Comparison of ENCODE assay signal across 8 mouse cellular contexts in the genomic region with DNA sequence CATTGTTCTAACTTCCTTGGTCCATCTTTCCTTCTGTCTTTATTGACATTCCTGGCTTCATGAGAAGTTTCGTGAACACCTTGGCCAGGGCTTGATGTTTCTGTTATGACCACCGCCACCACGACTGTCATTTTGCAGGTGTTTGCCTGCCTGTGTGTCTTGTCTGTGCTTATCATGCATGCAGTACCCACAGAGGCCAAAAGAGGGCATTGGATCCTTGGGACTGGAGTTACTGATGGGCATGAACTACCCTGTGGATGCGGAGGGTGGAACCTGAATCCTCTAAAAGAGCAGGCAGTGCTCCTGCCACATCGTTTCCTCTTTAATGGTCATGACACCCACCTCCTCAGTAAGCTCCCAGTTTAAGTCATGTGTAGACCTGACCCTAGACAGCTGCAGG. TPM values are rescaled to one million over a fixed set of nuclear protein-coding genes. Genes with fewer than 3 reads are reported as not detected.
DNase-seq lines count a peak whose midpoint lies in the region; ATAC-seq and TF ChIP-seq lines count a peak whose summit lies in the region.

No protein-coding gene starts in this region.

- peaks cover 14% of the 10 kb centered on the region; the same call in 1 of the 2 replicates for H3K4me1 ChIP-seq in heart, embryonic 12.5 days (replicated peaks)
- peaks cover 3% of the 10 kb centered on the region for H3K4me1 ChIP-seq in testis, adult 2 months (ENCODE audit: control insufficient read depth, insufficient read depth, low read length)
- 0 out of 2 replicates have a peak, but pooled peaks cover 7% of the 10 kb centered on the region for H3K4me1 ChIP-seq in kidney, postnatal 0 days (replicated peaks; ENCODE audit: insufficient read depth, low read length)

- no peak for TF ChIP-seq POLR2A in testis, adult 2 months (IDR thresholded peaks at IDR 0.05; ENCODE audit: control insufficient read depth, low read depth, low read length)

- DNase-seq in heart, adult 8-10 months (ENCODE audit: low spot score): peak; percentile 36
- no peak for DNase-seq in testis, postnatal 14 days (ENCODE audit: low spot score)
- no peak for DNase-seq in kidney, postnatal 0 days (ENCODE audit: low spot score)
- DNase-seq in natural killer cell, adult 2 months (ENCODE audit: low spot score in 2 of 2): peak; percentile 22 to 43
- no peak for DNase-seq in urinary bladder, adult 18-20 months (ENCODE audit: low spot score in 2 of 2)

- TF ChIP-seq CTCF in testis, adult 2 months (IDR thresholded peaks at IDR 0.05; ENCODE audit: control insufficient read depth, insufficient read depth, insufficient replicate concordance, low read depth, low read length): peak; percentile 36; the same call in 1 of the 2 replicates
- peak; percentile 73 for TF ChIP-seq CTCF in kidney, postnatal 0 days (IDR thresholded peaks at IDR 0.05; ENCODE audit: low read depth)

- no peaks in the 10 kb centered on the region for H3K9me3 ChIP-seq in heart, embryonic 12.5 days (replicated peaks)
- no peaks in the 10 kb centered on the region for H3K9me3 ChIP-seq in kidney, postnatal 0 days (replicated peaks; ENCODE audit: low read length)

- no peak overlapping the region for H3K27ac ChIP-seq in heart, embryonic 12.5 days (ENCODE audit: poor library complexity, severe bottlenecking)
- no peak overlapping the region for H3K27ac ChIP-seq in testis, adult 2 months (ENCODE audit: control insufficient read depth, insufficient read depth, low read depth, low read length)
- no peak overlapping the region for H3K27ac ChIP-seq in kidney, postnatal 0 days

- H3K36me3 ChIP-seq in heart, embryonic 12.5 days: peaks cover 18% of the 10 kb centered on the region
- no peaks in the 10 kb centered on the region for H3K36me3 ChIP-seq in testis, adult 2 months (ENCODE audit: control insufficient read depth, insufficient read depth, low read length)
- peaks cover 12% of the 10 kb centered on the region; the same call in 1 of the 2 replicates for H3K36me3 ChIP-seq in kidney, postnatal 0 days (ENCODE audit: insufficient read depth, low read length)

- H3K4me2 ChIP-seq in heart, embryonic 12.5 days: no peak overlapping the region
- no peak overlapping the region for H3K4me2 ChIP-seq in kidney, postnatal 0 days (ENCODE audit: low read length)

- H3K9ac ChIP-seq in heart, embryonic 12.5 days: no peak overlapping the region
- no peak overlapping the region for H3K9ac ChIP-seq in kidney, postnatal 0 days (ENCODE audit: low read depth, low read length)

- ATAC-seq in heart, embryonic 12.5 days (ENCODE audit: insufficient number of reproducible peaks, low FRiP score): no peak
- peak; percentile 33; the same call in 1 of the 2 replicates for ATAC-seq in common myeloid progenitor, adult 5-6 weeks (replicated peaks; ENCODE audit: low read depth, poor library complexity, severe bottlenecking)
- no peak for ATAC-seq in kidney, postnatal 0 days (replicated peaks; ENCODE audit: low FRiP score, low read depth)

- no peak overlapping the region for H3K4me3 ChIP-seq in heart, embryonic 12.5 days
- no peak overlapping the region for H3K4me3 ChIP-seq in testis, adult 2 months (ENCODE audit: control insufficient read depth, low read depth, low read length)
- no peak overlapping the region for H3K4me3 ChIP-seq in kidney, postnatal 0 days (replicated peaks; ENCODE audit: low read depth, low read length)

- 83% methylated on average over 5 of the region's 5 CpGs for WGBS in heart, embryonic 12.5 days
- WGBS in kidney, postnatal 0 days: 83% methylated on average over 5 of the region's 5 CpGs

- no peaks in the 10 kb centered on the region for H3K27me3 ChIP-seq in heart, embryonic 12.5 days (replicated peaks)
- no peaks in the 10 kb centered on the region for H3K27me3 ChIP-seq in testis, adult 2 months (ENCODE audit: control insufficient read depth, insufficient read depth, low read length)
- H3K27me3 ChIP-seq in kidney, postnatal 0 days (ENCODE audit: insufficient read depth, low read length): no peaks in the 10 kb centered on the region

RNA-seq across cellular contexts. Expression of gene Tsen2, which starts 1.8 kb away (rescaled TPM):
- total RNA-seq in heart, adult 8-10 months (2022): 10 to 100 TPM in 1 of 4 experiments, 1 to 10 TPM in 3; 7.5 to 12.0 (median 7.6) TPM
- 20.0 and 20.4 TPM in 2 replicates for polyA plus RNA-seq in heart, embryonic 12.5 days (2016; fragmentation: Nextera tagmentation; extraction: Ambion mirVana)
- polyA plus RNA-seq in testis, adult 2 months (2012; rRNA removed): 1.4 and 2.2 TPM in 2 replicates
- 14.7 and 20.9 TPM in 2 replicates for total RNA-seq in common myeloid progenitor, adult 5-6 weeks (2017)
- polyA plus RNA-seq in kidney, postnatal 0 days (2015; fragmentation: Nextera tagmentation; extraction: Ambion mirVana): 18.5 and 21.3 TPM in 2 replicates

RNA-seq across cellular contexts. Expression of gene Mkrn2os, which starts 46.1 kb away (rescaled TPM):
- 1 to 10 TPM in 1 of 4 experiments, under 1 TPM in 3; 0.52 to 1.1 (median 0.71) TPM for total RNA-seq in heart, adult 8-10 months (2022)
- polyA plus RNA-seq in heart, embryonic 12.5 days (2016; fragmentation: Nextera tagmentation; extraction: Ambion mirVana): 0.33 TPM in 1 of 2 replicates, not detected in the other
- polyA plus RNA-seq in testis, adult 2 months (2012; rRNA removed): 0.66 and 1.9 TPM in 2 replicates
- total RNA-seq in common myeloid progenitor, adult 5-6 weeks (2017): not detected in 2 replicates
- 7.6 and 8.3 TPM in 2 replicates for polyA plus RNA-seq in kidney, postnatal 0 days (2015; fragmentation: Nextera tagmentation; extraction: Ambion mirVana)

RNA-seq across cellular contexts. Expression of gene Mkrn2, which starts 55.4 kb away (rescaled TPM):
- 10 to 100 TPM; 35.2 to 42.7 (median 39.5) TPM for total RNA-seq in heart, adult 8-10 months (2022)
- 21.6 and 21.8 TPM in 2 replicates for polyA plus RNA-seq in heart, embryonic 12.5 days (2016; fragmentation: Nextera tagmentation; extraction: Ambion mirVana)
- 137 and 145 TPM in 2 replicates for polyA plus RNA-seq in testis, adult 2 months (2012; rRNA removed)
- total RNA-seq in common myeloid progenitor, adult 5-6 weeks (2017): 19.9 and 21.8 TPM in 2 replicates
- polyA plus RNA-seq in kidney, postnatal 0 days (2015; fragmentation: Nextera tagmentation; extraction: Ambion mirVana): 27.4 and 28.2 TPM in 2 replicates

Comparison
In these comparisons a context has a peak if more than half of its experiments do, and no peak if none do; other contexts are left out.
1. DNase-seq: peak in heart, adult 8-10 months (single experiment) and natural killer cell, adult 2 months (2 of 2); none in testis, postnatal 14 days (single experiment), kidney, postnatal 0 days (single experiment) and urinary bladder, adult 18-20 months (0 of 2).